Mouse (Mus musculus): Measurements from ENCODE around the gene Arhgef11. TPM values are rescaled to one million over a fixed set of nuclear protein-coding genes. Genes with fewer than 3 reads are reported as not detected.
A peak's percentile ranks its signal among the peaks of the same experiment; 100 is the strongest.

Gene Arhgef11
- polyA plus RNA-seq, 1 experiment from 2014 or later: 15.1 TPM

DNA sequence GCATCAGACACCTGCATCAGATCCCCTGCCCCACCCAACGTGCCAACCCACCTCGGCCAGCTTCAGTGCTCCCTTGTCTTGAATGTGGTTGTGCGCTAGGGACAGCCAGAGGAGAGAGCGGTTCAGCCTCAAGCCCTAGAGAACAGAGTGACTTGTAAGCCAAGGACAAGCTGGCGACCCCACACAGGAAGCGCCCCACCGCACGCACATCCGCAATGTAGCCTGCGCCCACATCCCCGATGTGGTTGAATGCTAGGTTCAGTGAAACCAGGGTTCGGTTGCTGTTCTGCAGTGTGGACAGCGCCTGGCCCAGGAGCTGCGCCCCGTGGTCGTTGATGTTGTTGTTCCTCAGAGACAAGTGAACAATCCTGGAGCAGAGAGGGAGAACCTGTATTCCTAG lies 125.4 kb downstream of the Arhgef11 start:
- Histone ChIP-seq H3K9me3 (replicated peaks) (no peaks in the 10 kb centered on the region), H3K4me2 (no peak overlapping the region)
- 78% methylated on average over 16 of the region's 16 CpGs for WGBS

DNA sequence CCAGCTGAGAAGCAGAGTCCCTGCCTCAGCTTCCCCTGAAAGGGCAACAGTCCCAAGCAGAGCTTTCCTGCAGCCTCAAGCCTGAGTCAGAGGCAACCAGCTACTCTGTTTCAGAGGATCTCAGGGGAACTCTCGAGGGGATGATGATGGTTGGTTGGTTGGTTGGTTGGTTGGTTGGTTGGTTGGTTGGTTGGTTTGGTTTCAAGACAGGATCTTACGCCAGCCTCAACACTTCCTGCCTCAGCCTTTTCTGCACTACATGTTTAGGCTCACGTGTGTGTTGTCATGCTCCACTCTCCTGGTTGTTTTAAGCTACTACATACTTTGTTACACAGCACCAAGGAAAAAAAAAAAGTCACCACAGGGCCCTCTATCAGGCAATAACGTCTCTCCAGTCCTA lies 126.6 kb downstream of the Arhgef11 start:
- 84% methylated on average over 4 of the region's 4 CpGs for WGBS
- H3K27ac ChIP-seq (ENCODE audit: poor library complexity, severe bottlenecking): no peak overlapping the region
- H3K4me3 ChIP-seq: no peak overlapping the region
- H3K36me3 ChIP-seq: peaks cover 9% of the 10 kb centered on the region
- H3K4me1 ChIP-seq (replicated peaks): peaks cover 15% of the 10 kb centered on the region
- no peaks in the 10 kb centered on the region for H3K9me3 ChIP-seq (replicated peaks)
- H3K4me2 ChIP-seq: no peak overlapping the region
- ATAC-seq (ENCODE audit: insufficient number of reproducible peaks, low FRiP score): no peak
- H3K9ac ChIP-seq: no peak overlapping the region
- 0 out of 2 replicates have a peak, but pooled peaks cover 5% of the 10 kb centered on the region for H3K27me3 ChIP-seq (replicated peaks)

More for the DNA sequence above, 125.4 kb downstream of the Arhgef11 start:
- Histone ChIP-seq H3K4me1 (replicated peaks) (peaks cover 11% of the 10 kb centered on the region), H3K27me3 (replicated peaks) (no peaks in the 10 kb centered on the region), H3K9ac (no peak overlapping the region), H3K36me3 (peaks cover 20% of the 10 kb centered on the region), H3K27ac (ENCODE audit: poor library complexity, severe bottlenecking) (no peak overlapping the region), H3K4me3 (no peak overlapping the region)
- ATAC-seq (ENCODE audit: insufficient number of reproducible peaks, low FRiP score): no peak

DNA sequence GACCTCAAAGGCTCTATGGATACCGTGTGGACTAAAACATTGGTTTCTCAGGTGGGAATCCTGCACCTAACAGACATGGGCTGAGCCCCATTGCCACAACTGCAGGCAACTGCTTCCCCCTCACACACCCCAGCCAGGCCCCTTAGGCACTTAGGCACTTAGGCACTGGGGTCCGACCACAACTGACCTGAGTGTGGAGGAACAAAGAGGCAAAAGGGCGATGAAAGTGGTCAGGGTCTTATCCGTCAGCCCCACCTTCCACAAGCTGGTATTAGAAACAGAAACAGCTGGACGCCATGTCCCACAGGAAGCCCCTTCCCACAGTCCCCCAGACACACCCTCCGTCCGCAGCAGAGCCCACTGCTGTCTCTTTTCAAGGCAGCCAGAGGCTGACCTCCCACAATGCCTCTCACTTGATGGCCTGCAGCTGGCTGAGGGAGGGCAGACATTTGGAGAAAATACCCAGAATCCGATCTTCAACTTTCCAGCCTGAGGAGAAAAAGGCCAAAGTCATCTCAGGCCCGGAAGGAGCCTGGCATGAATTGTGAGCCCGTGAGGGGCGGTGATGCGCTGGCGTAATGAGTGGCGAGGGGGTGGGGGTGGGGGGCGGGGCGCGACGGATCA lies 127.8 kb downstream of the Arhgef11 start:
- Histone ChIP-seq H3K27me3 (replicated peaks) (0 out of 2 replicates have a peak, but pooled peaks cover 6% of the 10 kb centered on the region), H3K27ac (ENCODE audit: poor library complexity, severe bottlenecking) (no peak overlapping the region), H3K36me3 (peaks cover 10% of the 10 kb centered on the region), H3K4me1 (replicated peaks) (peaks cover 15% of the 10 kb centered on the region), H3K4me2 (peak overlapping the region; percentile 60), H3K9ac (peak overlapping the region; percentile 19), H3K9me3 (replicated peaks) (no peaks in the 10 kb centered on the region), H3K4me3 (peak overlapping the region; percentile 22)
- 18% methylated on average over 18 of the region's 18 CpGs for WGBS
- no peak for ATAC-seq (ENCODE audit: insufficient number of reproducible peaks, low FRiP score)

- Histone ChIP-seq H3K9ac (peak within 1 kb of the TSS; percentile 45; the same call in 1 of the 2 replicates), H3K36me3 (peaks cover 38% of the 10 kb centered on the region), H3K9me3 (replicated peaks) (no peaks in the 10 kb centered on the region), H3K27ac (ENCODE audit: poor library complexity, severe bottlenecking) (no peak within 1 kb of the TSS), H3K4me1 (replicated peaks) (peaks cover 15% of the 10 kb centered on the region), H3K4me3 (no peak within 1 kb of the TSS), H3K27me3 (replicated peaks) (peaks cover 24% of the 10 kb centered on the region), H3K4me2 (no peak within 1 kb of the TSS)
- 46% methylated on average over 13 of the region's 13 CpGs for WGBS
- ATAC-seq (ENCODE audit: insufficient number of reproducible peaks, low FRiP score): no peak
Measured at GRCm38 (mm10) chr3:87748431-87748830, 131.1 kb downstream of the Arhgef11 start, which contains the start of gene Lrrc71. TSS of gene Lrrc71 (minus strand) at chr3:87748625.

- 13% methylated on average over 5 of the region's 5 CpGs for WGBS
- ATAC-seq (ENCODE audit: insufficient number of reproducible peaks, low FRiP score): no peak
- Histone ChIP-seq H3K27ac (ENCODE audit: poor library complexity, severe bottlenecking) (no peak overlapping the region), H3K9me3 (replicated peaks) (no peaks in the 10 kb centered on the region), H3K4me2 (no peak overlapping the region), H3K4me1 (replicated peaks) (peaks cover 15% of the 10 kb centered on the region), H3K27me3 (replicated peaks) (peaks cover 27% of the 10 kb centered on the region), H3K36me3 (peaks cover 44% of the 10 kb centered on the region), H3K4me3 (no peak overlapping the region), H3K9ac (no peak overlapping the region)
Measured at GRCm38 (mm10) chr3:87749036-87749435, 131.7 kb downstream of the Arhgef11 start.

GRCm38 (mm10) chr3:87749977-87750376 lies 132.6 kb downstream of the Arhgef11 start:
- peaks cover 52% of the 10 kb centered on the region for H3K36me3 ChIP-seq
- 88% methylated on average over 12 of the region's 12 CpGs for WGBS

GRCm38 (mm10) chr3:87752567-87752966 lies 135.2 kb downstream of the Arhgef11 start:
- Histone ChIP-seq H3K27ac (ENCODE audit: poor library complexity, severe bottlenecking) (no peak overlapping the region), H3K9ac (no peak overlapping the region), H3K4me1 (replicated peaks) (peaks cover 5% of the 10 kb centered on the region), H3K4me3 (no peak overlapping the region), H3K9me3 (replicated peaks) (no peaks in the 10 kb centered on the region), H3K36me3 (peaks cover 55% of the 10 kb centered on the region), H3K4me2 (no peak overlapping the region), H3K27me3 (replicated peaks) (peaks cover 45% of the 10 kb centered on the region)
- ATAC-seq (ENCODE audit: insufficient number of reproducible peaks, low FRiP score): no peak
- 77% methylated on average over 3 of the region's 3 CpGs for WGBS

More at GRCm38 (mm10) chr3:87749977-87750376, 132.6 kb downstream of the Arhgef11 start:
- Histone ChIP-seq H3K4me2 (no peak overlapping the region), H3K9ac (no peak overlapping the region), H3K9me3 (replicated peaks) (no peaks in the 10 kb centered on the region), H3K4me1 (replicated peaks) (peaks cover 14% of the 10 kb centered on the region), H3K27ac (ENCODE audit: poor library complexity, severe bottlenecking) (no peak overlapping the region), H3K4me3 (no peak overlapping the region), H3K27me3 (replicated peaks) (peaks cover 34% of the 10 kb centered on the region)
- no peak for ATAC-seq (ENCODE audit: insufficient number of reproducible peaks, low FRiP score)

DNA sequence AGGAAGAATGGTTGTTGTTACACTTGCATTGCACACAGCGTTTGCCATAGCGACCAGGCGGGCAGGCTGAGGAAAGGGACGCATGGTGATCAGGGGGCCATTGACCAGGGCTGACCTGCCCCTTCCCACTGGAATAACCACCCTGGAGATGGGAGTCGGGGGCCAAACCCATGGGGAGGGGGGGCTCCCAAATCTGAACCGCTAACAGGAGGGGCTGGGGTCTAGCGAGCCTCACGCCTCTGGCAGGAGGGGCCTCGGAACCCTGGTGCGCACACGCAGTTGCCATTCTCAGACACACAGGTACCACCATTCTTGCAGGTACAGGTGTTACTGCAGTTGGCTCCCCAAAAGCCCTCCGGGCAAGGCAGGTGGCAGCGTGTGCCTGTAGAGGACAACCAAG lies 136.5 kb downstream of the Arhgef11 start:
- Histone ChIP-seq H3K27me3 (replicated peaks) (peaks cover 47% of the 10 kb centered on the region), H3K4me1 (replicated peaks) (no peaks in the 10 kb centered on the region; the same call in 1 of the 2 replicates), H3K36me3 (peaks cover 63% of the 10 kb centered on the region), H3K27ac (ENCODE audit: poor library complexity, severe bottlenecking) (no peak overlapping the region), H3K9ac (no peak overlapping the region), H3K4me2 (no peak overlapping the region), H3K4me3 (no peak overlapping the region), H3K9me3 (replicated peaks) (no peaks in the 10 kb centered on the region)
- ATAC-seq (ENCODE audit: insufficient number of reproducible peaks, low FRiP score): no peak
- 86% methylated on average over 13 of the region's 13 CpGs for WGBS

GRCm38 (mm10) chr3:87755964-87756363 lies 138.6 kb downstream of the Arhgef11 start:
- H3K9ac ChIP-seq: peak overlapping the region; percentile 28; the same call in 1 of the 2 replicates

GRCm38 (mm10) chr3:87756488-87756887 lies 139.1 kb downstream of the Arhgef11 start:
- Histone ChIP-seq H3K36me3 (peaks cover 45% of the 10 kb centered on the region), H3K9ac (no peak overlapping the region), H3K9me3 (replicated peaks) (no peaks in the 10 kb centered on the region), H3K4me3 (no peak overlapping the region), H3K27me3 (replicated peaks) (peaks cover 39% of the 10 kb centered on the region), H3K27ac (ENCODE audit: poor library complexity, severe bottlenecking) (no peak overlapping the region), H3K4me2 (no peak overlapping the region), H3K4me1 (replicated peaks) (peaks cover 1% of the 10 kb centered on the region)
- ATAC-seq (ENCODE audit: insufficient number of reproducible peaks, low FRiP score): no peak
- WGBS: 53% methylated on average over 20 of the region's 20 CpGs

More at GRCm38 (mm10) chr3:87755964-87756363, 138.6 kb downstream of the Arhgef11 start:
- peak; percentile 62 for ATAC-seq (ENCODE audit: insufficient number of reproducible peaks, low FRiP score)
- Histone ChIP-seq H3K9me3 (replicated peaks) (no peaks in the 10 kb centered on the region), H3K4me1 (replicated peaks) (no peaks in the 10 kb centered on the region; the same call in 1 of the 2 replicates), H3K4me2 (peak overlapping the region; percentile 52), H3K27ac (ENCODE audit: poor library complexity, severe bottlenecking) (no peak overlapping the region), H3K4me3 (peak overlapping the region; percentile 7; the same call in 1 of the 2 replicates), H3K27me3 (replicated peaks) (peaks cover 43% of the 10 kb centered on the region), H3K36me3 (peaks cover 51% of the 10 kb centered on the region)
- WGBS: 6% methylated on average over 24 of the region's 24 CpGs

- no peak overlapping the region for H3K27ac ChIP-seq (ENCODE audit: poor library complexity, severe bottlenecking)
- H3K4me2 ChIP-seq: no peak overlapping the region
- peaks cover 28% of the 10 kb centered on the region for H3K36me3 ChIP-seq
- H3K27me3 ChIP-seq (replicated peaks): peaks cover 27% of the 10 kb centered on the region
- WGBS: 42% methylated on average over 4 of the region's 5 CpGs
- no peaks in the 10 kb centered on the region for H3K9me3 ChIP-seq (replicated peaks)
- no peak for ATAC-seq (ENCODE audit: insufficient number of reproducible peaks, low FRiP score)
- H3K4me3 ChIP-seq: no peak overlapping the region
- no peak overlapping the region for H3K9ac ChIP-seq
- peaks cover 23% of the 10 kb centered on the region for H3K4me1 ChIP-seq (replicated peaks)
Measured at GRCm38 (mm10) chr3:87758641-87759040, 141.3 kb downstream of the Arhgef11 start.

All from heart, embryonic 12.5 days (tissue).